Mouse (Mus musculus) gastrocnemius, postnatal 36 days (tissue): Measurements from ENCODE around the gene Ccdc130. TPM values are rescaled to one million over a fixed set of nuclear protein-coding genes. Genes with fewer than 3 reads are reported as not detected.

Source experiments
- DNase-seq, 2 experiments: peaks; one replicate each; pipeline ENCODE4 v3.0.0; 2022
- intact Hi-C: fragments of 180-260 bp; cut with DNase I; formaldehyde crosslinking; loops from one replicate; pipeline ENCODE4 v1.15.1; 2025
- total RNA-seq, 2 experiments: library from RNA; stranded (reverse); gene quantifications; 2 replicates each; pipeline ENCODE4 v1.2.3; 2021

The Ccdc130 gene
- total RNA-seq, 2 experiments from 2014 or later = 5.0 to 8.7 TPM

GRCm38 (mm10) chr8:84241167-84241566 is 29.0 kb downstream of the Ccdc130 start:
- intact Hi-C loops = no loop called here
- no peak for DNase-seq

DNA sequence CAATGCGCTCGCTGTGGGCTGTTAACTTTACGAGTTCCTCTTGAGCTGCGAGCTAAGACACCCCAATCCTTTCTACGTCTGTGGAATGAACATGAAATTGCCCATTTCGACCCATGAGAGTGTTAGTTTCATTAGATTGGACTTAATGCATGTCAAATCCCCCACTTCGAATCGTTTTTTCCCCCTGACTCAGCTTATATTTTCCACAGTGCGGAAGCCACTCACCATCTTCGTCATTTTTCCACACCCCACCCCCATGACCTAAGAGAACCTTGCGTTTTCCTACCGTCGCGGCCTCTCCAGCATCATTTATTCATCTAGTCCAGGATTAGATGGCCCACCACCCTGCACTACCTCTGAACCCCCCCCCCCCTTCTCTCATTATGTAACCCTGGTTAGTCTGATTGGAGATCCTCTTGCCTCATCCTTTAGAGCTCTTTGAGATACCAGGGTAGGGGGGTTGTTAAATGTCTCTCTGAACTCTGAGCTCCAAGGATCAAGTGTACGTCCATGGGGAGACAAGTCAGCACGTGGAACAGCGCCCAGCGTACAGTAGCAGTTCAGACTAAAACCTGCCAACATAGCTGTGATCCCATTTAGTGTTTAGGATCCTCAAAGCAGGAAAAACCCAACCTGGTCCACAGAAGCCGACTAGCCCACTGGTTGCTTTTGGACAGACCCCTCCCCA is 32.5 kb downstream of the Ccdc130 start:
- no peak for DNase-seq
- intact Hi-C loops = no loop called here

- intact Hi-C loops = no loop called here
- peak; percentile 95 to 99 for DNase-seq
These were observed 33.1 kb downstream of the Ccdc130 start, which contains the start of gene Zswim4 for GRCm38 (mm10) chr8:84236998-84237473. Zswim4 (minus strand) TSS chr8:84237055.

- intact Hi-C loops = no loop called here
- DNase-seq = no peak
These were observed 33.7 kb downstream of the Ccdc130 start for GRCm38 (mm10) chr8:84236410-84236997.

- intact Hi-C loops = no loop called here
These were observed 34.3 kb downstream of the Ccdc130 start for GRCm38 (mm10) chr8:84235746-84236409.

GRCm38 (mm10) chr8:84233055-84233454 is 37.1 kb downstream of the Ccdc130 start:
- no peak for DNase-seq
- intact Hi-C loops = no loop called here

More at GRCm38 (mm10) chr8:84235746-84236409, 34.3 kb downstream of the Ccdc130 start:
- no peak for DNase-seq

DNA sequence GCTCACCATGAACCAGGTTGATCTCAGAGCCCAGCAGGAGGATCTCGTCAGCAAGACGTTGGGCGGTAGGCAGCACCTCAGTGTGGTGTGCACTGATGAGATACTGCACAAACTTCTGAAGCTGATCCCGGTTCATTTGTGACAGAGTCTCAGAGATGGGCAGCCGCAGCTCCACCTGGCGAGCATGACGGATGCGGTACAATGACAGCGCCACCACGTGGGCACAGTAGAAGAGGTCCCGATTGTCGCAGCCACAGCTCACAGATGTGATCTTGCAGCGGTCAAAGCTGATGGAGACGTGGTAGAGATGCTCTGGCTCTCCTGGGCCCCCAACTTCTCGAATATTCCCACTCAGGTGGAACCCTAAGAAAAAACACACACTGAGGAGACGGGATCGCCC is 39.4 kb downstream of the Ccdc130 start:
- intact Hi-C loops = no loop called here
- no peak for DNase-seq

DNA sequence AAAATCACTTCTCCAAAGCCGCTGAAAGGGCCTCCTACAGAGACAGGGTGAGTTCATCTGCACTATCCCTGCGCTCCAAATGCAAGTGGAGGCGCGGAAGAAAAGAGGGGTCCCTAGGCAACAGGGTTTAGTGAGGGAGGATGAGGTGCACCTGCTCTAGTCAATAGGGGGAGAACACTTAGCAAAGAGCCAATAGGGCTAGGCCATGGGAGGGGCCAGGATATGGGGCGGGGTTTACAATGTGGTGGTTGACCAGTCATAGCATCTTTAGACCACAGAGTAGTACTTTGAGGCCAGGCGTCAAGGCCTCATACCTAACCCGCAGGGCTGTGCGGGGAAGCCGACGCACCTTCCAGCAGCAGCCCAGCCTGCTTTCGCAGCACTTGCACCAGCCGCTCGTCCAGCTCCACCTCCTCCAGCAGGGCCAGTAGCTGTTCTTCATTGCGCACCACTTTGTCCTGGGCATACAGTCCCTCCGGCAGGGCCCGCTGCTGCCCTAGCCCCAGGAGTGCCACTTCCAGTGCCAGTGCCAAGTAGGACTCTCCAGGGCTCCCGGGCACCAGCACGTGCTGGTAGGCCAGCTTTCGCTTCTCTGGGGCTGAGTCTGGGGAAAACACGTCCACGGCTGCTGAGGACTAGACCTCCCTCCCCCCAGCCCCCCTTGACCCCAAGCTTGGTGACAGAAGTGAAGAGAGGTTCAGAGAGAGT is 46.7 kb downstream of the Ccdc130 start:
- DNase-seq = peak in 1 of 2 experiments; percentile 12
- intact Hi-C loops = no loop called here

DNA sequence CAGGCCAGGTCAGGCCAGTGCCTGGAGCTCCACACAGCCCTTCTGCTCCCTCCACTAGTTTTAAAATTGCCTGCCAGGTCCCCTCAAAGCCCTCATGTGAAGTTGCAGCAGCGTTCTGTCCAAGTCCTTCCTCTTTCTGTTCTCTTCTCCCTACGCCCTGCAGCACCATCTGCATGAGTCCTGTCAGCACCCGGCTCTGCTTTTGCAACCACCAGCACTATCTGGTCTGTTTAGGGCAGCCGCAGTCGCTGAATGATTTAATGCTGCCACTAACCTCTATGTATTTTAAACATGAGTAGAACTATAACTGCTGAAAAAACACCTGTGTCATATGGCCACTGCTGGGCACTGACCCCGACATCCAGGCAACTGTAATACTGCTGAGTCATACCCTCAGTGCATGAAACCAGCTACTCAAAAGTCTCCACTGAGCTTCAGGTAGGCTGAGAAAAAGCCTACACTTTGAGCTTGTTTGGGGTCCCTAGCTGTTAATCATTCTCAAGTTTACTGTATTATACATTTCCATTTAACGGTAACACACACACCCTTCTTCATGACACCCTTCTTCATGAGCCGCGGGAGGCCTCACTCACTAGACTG is 47.5 kb downstream of the Ccdc130 start:
- intact Hi-C loops = no loop called here
- DNase-seq = peak in 1 of 2 experiments; percentile 13

- DNase-seq = no peak
- intact Hi-C loops = no loop called here
These were observed 50.1 kb downstream of the Ccdc130 start for GRCm38 (mm10) chr8:84220105-84220504.

DNA sequence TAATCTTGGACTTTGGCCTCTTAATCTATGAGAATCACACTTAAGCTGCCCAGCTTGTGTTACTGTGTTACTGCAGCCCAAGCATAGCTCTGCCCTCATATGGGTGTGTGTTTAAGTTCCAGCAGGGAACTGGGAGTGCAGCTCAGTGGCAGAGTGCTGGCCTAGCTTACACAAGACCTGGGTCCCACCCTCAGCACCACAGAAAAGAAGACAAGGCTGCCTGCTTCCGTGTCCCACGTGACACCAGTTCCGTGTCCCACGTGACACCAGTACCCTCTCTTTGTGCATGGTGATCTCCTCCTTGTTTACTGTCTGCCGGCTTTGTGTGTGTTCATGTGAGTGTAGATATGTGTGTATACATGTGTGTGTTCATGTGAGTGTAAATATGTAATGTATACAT is 52.0 kb downstream of the Ccdc130 start:
- intact Hi-C loops = no loop called here
- DNase-seq = no peak

- intact Hi-C loops = no loop called here
- DNase-seq = no peak
These were observed 53.0 kb downstream of the Ccdc130 start for GRCm38 (mm10) chr8:84217206-84217605.

- intact Hi-C loops = no loop called here
- DNase-seq = no peak
These were observed 56.9 kb downstream of the Ccdc130 start for GRCm38 (mm10) chr8:84213277-84213676.

DNA sequence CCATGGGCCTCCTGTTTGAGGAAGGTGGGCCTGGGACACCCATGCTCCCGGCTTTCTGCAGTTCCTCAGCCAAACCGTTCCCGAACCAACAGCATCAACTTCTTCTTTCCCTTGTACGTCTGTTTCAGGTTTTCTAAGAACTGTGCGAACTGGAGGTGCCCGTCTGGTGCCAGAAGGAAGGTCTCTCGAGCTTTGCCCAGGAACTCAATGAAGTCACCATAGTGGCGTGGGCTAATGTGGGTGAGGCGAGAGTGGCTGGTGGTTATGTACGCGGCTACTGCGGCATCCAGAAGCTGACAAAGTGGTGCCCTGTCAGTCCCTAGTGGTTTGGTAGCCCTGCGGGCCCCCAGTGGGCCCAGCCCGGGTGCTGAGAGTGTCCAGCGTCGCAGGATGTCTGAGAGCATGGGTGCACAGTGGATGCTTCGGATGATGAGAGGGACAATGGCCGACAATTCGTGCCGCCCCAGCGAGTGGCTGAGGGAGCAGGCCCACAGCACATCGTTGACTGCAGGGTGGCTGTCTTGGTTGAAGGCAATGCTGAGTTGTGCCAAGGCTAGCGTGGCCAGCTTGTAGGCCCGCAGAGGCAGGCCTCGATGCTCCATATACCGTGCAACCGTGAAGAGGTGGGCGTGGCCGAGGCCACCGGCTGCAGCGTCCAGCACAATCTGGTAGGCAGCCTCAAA is 58.2 kb downstream of the Ccdc130 start:
- intact Hi-C loops = loop anchor here (2.0 kb wide), 1 partner anchor 173 kb away; no protein-coding TSS in a partner anchor
- no peak for DNase-seq

- intact Hi-C loops = loop anchor here (2.0 kb wide), 1 partner anchor 172 kb away; no protein-coding TSS in a partner anchor
- DNase-seq = no peak
These were observed 59.0 kb downstream of the Ccdc130 start for GRCm38 (mm10) chr8:84211202-84211601.

GRCm38 (mm10) chr8:84210167-84210791 is 59.9 kb downstream of the Ccdc130 start:
- intact Hi-C loops = loop anchor here (1.0 to 2.0 kb wide), 2 partner anchors 23 to 171 kb away; no protein-coding TSS in a partner anchor
- DNase-seq = peak; percentile 78 to 80

- peak in 1 of 2 experiments; percentile 14 for DNase-seq
- intact Hi-C loops = no loop called here
These were observed 61.5 kb downstream of the Ccdc130 start for GRCm38 (mm10) chr8:84208381-84209380.

DNA sequence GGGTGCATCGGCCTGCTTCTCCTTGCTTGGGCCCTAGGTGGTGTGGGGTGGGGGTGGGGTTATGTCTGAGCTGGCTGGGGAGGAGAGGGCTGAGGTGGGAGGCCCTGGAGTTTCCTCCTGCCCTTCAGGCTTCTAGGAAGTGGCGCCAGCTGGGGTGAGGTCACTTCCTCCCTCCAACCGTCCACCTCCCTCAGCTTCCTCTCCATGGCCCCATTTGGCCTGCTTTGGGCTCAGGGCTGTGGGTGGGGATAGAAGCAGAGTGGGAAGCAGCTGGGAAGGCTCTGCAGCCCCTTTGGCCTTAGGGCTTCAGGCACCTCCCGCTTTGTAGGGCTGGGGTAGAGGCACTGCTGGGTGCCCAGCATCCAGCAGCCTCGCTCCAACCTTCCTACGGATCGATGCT is 62.4 kb downstream of the Ccdc130 start:
- intact Hi-C loops = no loop called here
- DNase-seq = peak; percentile 44 to 57
